Mouse (Mus musculus) frontal cortex, postnatal 14 days (tissue): ENCODE data around the gene Phldb1.

Experiments
- DNase-seq, 2 experiments: peaks; one replicate each; pipeline ENCODE4 v3.0.0; 2022; ENCODE audit warnings: low spot score in 2 of 2

Phldb1 gene

GRCm38 (mm10) chr9:44726431-44727146 is 8.4 kb downstream of the Phldb1 start:
- DNase-seq: no peak

DNA sequence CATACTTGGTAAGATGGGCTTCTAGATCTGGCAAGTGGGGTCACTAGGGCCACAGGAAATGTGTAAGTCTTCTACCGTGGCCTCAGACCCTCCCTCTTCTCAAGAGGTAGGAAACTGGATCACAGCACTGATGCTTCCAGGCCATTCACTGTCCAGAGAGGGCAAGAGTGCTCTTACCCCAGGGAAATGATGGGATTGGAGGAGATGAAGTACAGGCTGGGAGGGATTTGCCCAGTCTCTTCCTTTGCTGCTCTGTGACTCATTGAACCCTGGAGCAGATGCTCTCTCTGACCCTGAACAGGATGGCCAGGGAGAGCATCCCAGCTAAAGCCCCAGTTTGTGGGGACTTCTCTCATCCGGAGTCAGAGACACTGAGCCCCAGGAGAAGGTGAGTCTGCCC is 10.3 kb downstream of the Phldb1 start:
- DNase-seq: no peak

GRCm38 (mm10) chr9:44724223-44724622 is 10.8 kb downstream of the Phldb1 start:
- DNase-seq: no peak

DNA sequence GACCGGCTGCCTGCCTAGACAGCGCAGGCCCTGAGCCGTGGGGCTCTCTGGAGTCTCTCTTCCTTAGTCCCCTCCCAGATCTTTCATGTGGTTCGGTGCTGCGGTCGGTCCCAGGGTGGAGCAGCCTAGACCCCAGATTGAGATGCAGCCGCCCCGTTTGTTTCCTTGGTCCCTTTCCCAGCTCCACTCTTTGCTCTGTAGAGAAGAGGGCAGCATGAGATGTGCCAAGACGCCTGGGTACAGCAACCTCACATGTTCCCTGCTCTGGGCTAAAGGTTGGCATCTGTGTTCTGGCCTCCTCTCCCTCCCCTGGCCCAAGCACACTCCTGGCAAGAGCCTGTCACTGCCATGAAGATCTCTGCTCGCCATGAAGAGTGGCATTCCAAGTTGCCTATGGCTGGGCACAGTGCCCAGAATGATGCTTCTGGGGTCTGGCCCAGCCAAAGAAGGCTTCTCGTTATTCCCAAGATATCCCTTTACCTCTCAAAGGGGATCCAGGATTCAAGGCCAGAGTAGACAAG is 11.4 kb downstream of the Phldb1 start:
- DNase-seq: no peak

- DNase-seq: no peak
These were observed 12.0 kb downstream of the Phldb1 start for GRCm38 (mm10) chr9:44723008-44723407.

- DNase-seq: no peak
These were observed 12.4 kb downstream of the Phldb1 start for GRCm38 (mm10) chr9:44722575-44722974.

- DNase-seq: no peak
These were observed 13.2 kb downstream of the Phldb1 start for GRCm38 (mm10) chr9:44721877-44722186.

GRCm38 (mm10) chr9:44721154-44721876 is 13.7 kb downstream of the Phldb1 start:
- peak; percentile 72 to 76 for DNase-seq

GRCm38 (mm10) chr9:44720358-44721153 is 14.4 kb downstream of the Phldb1 start:
- DNase-seq: no peak

GRCm38 (mm10) chr9:44719632-44720357 is 15.2 kb downstream of the Phldb1 start:
- DNase-seq: no peak

- DNase-seq: no peak
These were observed 15.9 kb downstream of the Phldb1 start for GRCm38 (mm10) chr9:44718937-44719631.

DNA sequence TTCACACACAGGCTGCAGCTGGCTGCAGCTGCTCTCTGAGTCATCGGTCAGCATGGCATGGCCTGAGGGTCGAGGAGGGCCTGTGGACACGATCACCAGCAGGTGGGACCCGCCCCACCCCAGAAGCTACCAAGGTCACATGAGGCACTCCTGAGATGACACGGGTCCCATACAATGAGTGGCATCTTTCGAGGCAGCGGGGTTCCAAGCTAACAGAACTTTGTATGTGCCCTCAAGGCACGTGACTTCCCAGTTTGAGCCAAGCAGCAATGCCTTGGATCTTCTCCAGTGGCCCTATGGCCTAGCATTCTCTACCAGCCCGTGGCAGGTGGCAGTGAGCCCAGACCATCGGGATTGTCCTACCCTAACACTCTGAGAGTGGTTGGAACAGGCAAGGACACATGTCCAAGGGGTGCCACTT is 17.2 kb downstream of the Phldb1 start:
- DNase-seq: no peak

DNA sequence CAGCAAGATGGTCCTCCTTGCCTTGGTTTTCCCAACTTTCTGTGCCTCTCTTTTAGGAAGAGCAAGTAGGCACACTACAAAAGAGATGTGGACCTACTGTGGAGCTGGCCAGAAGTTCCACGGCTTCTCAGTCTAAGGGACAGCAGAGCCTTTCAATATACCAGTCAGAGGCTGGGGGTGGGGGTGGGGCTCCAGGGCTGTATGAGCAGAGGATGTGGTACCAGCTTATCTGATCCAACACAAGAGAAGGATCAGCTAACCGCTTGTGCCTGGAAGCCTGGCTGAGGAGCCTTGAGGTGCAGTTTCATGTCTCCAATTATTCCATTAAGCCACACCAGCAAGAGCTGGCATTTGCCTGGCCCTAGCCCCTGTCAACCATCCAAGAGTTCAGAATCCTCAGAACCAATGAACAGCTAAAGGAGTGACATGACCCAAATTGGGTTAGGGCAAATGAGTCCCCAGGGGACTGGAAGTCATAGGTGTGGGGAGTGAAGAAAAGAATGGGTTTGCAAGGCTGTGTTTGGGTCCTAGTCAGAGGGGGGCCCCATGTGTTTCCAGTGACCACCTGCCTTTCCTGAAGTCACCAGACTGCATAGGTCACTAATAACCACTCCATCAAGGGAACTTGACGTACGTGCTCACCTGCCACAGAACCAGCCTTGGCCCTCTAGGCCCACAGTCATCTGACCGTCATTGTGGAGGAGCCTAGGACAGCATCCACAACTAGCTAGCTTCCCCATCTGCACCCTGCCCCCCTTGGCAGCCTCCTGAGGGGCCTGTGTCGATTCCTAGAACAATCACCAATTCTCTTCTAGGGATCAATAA is 17.8 kb downstream of the Phldb1 start:
- no peak for DNase-seq

DNA sequence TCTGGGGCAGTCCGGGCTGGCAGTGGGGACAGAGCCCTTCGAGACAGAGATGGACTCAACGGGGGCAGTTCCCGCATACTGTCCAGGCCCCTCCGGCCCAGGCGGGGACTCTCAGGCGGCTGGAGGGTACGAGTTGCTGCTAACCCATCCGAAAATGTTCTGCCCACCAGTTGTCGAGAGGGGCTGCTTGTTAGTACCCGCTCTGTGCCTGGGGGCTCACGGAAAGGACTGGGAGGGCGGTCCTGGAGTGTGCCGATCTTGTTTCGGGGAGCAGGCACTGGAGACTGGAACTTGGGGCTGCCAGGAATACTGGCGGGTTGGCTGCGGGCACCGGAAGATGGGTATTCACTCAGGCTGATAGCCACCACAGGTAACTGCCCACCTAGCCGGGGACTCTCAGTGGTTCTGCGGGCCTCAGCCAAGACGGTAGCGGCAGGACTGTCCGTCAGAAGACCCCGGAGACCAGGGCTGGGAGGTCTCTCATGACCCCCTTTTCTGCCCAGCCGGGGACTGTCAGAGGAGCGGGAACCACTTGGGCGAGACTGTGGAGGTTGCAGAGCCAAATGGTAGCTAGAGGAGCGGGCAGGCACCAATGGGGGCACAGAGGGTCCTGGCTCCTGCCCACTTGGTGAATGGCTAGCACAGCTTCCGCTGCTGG is 19.2 kb downstream of the Phldb1 start:
- DNase-seq: no peak

GRCm38 (mm10) chr9:44715109-44715508 is 19.9 kb downstream of the Phldb1 start:
- no peak for DNase-seq

- no peak for DNase-seq
These were observed 21.4 kb downstream of the Phldb1 start for GRCm38 (mm10) chr9:44713574-44713973.

DNA sequence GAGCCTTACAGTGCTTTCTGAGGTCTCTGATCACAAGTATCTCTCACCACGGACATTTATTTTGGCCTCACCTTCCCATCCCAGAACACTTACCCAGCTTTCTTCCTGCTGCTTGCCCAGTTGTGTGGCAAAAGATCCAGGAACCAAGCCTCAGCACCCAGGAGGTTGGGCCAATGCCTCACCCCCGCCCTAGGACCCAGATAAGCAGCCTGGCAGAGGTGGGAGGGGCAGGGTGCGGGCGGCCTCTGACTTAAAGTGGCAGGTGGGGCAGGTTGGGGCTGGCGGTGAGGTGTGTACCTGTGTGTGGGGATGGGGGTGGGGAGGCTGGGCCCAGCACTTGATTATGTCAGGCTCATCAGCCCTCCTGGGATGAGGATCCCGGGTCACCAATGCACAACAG is 21.9 kb downstream of the Phldb1 start:
- no peak for DNase-seq

- no peak for DNase-seq
These were observed 23.4 kb downstream of the Phldb1 start for GRCm38 (mm10) chr9:44711602-44712001.

DNA sequence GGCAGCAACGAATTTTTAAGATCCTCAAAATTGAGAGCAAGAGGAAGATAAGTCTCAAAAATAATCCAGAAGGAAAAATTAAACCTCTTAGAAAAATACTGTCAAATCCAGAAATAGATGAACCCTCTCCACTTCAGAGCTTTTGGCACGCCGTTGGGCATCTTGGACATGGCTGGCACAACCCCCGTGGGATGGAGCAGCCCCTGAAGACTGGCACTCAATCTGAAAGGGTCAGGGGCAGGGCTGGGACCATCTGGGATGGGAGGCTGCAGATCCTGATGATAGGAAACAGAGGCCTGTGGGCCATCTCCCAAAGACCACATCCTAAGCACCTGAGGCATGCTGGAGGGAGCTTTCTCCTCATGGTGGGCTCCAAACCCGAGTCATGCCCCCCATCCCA is 24.8 kb downstream of the Phldb1 start:
- no peak for DNase-seq

- DNase-seq: no peak
These were observed 25.4 kb downstream of the Phldb1 start for GRCm38 (mm10) chr9:44709600-44709999.
